Mouse (Mus musculus) heart, adult 2 months (tissue): Measurements from ENCODE around the gene Aifm3.
A peak's percentile ranks its signal among the peaks of the same experiment; 100 is the strongest.

ENCODE experiments used
- CTCF ChIP-seq: fragments of 200-600 bp; IDR thresholded peaks from 2 replicates; pipeline ENCODE4 v1.8.1; 2022; ENCODE audit warnings: antibody characterized with exemption, mild to moderate bottlenecking, moderate library complexity
- POLR2A ChIP-seq: fragments of 200-500 bp; IDR thresholded peaks from 2 replicates; pipeline ENCODE4 v1.6.1; 2011; ENCODE audit warnings: mild to moderate bottlenecking, low read depth, low read length, control low read depth; ENCODE audit not compliant: insufficient read depth

DNA sequence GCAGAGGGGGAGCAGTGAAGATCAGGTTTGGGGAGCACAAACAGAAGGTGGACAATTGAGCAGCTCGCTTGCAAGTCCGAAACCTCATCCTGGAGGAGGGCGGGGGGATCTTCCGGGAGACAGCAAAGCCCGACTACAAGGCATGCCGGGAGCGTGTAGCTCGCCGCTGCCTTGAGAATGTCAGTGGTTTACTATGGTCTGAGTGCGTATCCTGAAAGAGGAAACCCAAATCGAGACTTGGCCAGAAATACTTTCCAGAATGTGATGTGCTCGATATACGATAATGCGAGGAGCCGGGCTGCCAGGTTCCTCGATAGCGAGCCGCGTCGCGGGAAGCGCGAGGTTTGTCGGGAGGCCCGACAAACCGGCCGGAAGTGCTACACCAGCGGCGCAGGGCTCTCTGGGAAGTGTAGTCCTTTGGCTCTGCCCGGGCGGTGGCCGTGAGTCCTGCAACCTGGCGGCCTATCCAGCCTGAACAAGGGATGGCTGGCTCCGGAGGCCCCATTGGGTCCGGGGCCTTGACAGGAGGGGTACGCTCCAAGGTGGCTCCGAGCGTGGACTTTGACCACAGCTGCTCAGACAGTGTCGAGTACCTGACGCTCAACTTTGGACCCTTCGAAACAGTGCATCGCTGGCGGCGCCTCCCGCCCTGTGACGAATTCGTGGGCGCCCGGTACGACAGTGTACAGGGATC, 19.3 kb downstream of the Aifm3 start, which contains the start of gene Lztr1:
- peak; percentile 87 for TF ChIP-seq POLR2A
- TF ChIP-seq CTCF, result peak; percentile 44
